Mouse (Mus musculus): ENCODE results near the gene Immp2l.
"Not testable (repeated sequence)": the region's sequence is repeated elsewhere in the genome, so short reads cannot be mapped to it uniquely, and the experiment has no call there.

DNA sequence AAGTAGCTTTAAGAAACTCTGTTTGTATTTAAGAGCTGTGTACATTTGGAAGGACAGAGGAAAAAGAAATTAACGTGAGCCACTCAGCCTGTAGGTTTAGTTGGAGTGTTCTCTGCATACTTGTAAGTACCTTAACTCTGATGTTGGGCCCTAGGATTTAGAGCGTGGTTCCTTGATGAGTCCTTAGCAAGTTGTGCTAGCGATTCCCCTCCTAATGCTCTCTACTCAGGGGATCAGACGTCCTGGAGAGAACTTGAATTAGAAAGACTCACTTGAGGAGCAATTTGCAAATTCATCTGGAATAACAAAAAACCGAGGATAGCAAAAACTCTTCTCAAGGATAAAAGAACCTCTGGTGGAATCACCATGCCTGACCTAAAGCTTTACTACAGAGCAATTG, 835.8 kb downstream of the Immp2l start:
- not testable (repeated sequence) for TF ChIP-seq MAX (IDR thresholded peaks at IDR 0.05; ENCODE audit: low read depth); POLR2A (IDR thresholded peaks at IDR 0.05; ENCODE audit: insufficient read length, low read depth); TCF12 (IDR thresholded peaks at IDR 0.05; ENCODE audit: insufficient read depth, poor library complexity, severe bottlenecking); CEBPB (IDR thresholded peaks at IDR 0.05; ENCODE audit: insufficient read depth, poor library complexity, severe bottlenecking); MYOG (IDR thresholded peaks at IDR 0.05; ENCODE audit: control insufficient read depth in 1 of 3, insufficient read depth in 1 of 3, insufficient read length in 2 of 3, low read depth in 2 of 3); MYOD1 (IDR thresholded peaks at IDR 0.05; ENCODE audit: control insufficient read depth in 1 of 3, insufficient read length in 2 of 3, low read depth in 2 of 3); POLR2AphosphoS2 (IDR thresholded peaks at IDR 0.05; ENCODE audit: insufficient read length, low read depth)

Measured in myocyte (in vitro differentiated cells).